Mouse (Mus musculus) adrenal gland, postnatal 25 days (tissue): Measurements from ENCODE around the gene C1qtnf3. TPM values are rescaled to one million over a fixed set of nuclear protein-coding genes. Genes with fewer than 3 reads are reported as not detected.

Experiments
- total RNA-seq: library from RNA; stranded (reverse); gene quantifications from 2 replicates; pipeline ENCODE4 v1.2.3, GENCODE M21; 2021

Gene C1qtnf3
- total RNA-seq, 1 experiment from 2014 or later, result 0.73 TPM

Other genes with a start within 250 kb of the C1qtnf3 start
- 23.6 and 25.7 TPM in 2 replicates for gene Rai14, start 237.7 kb upstream of the C1qtnf3 start, total RNA-seq
- gene Amacr, start 29.4 kb downstream of the C1qtnf3 start, total RNA-seq, result 21.1 and 22.2 TPM in 2 replicates
- not detected in 2 replicates for gene Slc45a2, start 48.4 kb downstream of the C1qtnf3 start, total RNA-seq
- gene Rxfp3, start 85.7 kb downstream of the C1qtnf3 start, total RNA-seq, result not detected in 2 replicates
- 5.6 and 6.4 TPM in 2 replicates for gene Adamts12, start 112.5 kb downstream of the C1qtnf3 start, total RNA-seq